ENCODE assay signal across 8 mouse cellular contexts in the genomic region with DNA sequence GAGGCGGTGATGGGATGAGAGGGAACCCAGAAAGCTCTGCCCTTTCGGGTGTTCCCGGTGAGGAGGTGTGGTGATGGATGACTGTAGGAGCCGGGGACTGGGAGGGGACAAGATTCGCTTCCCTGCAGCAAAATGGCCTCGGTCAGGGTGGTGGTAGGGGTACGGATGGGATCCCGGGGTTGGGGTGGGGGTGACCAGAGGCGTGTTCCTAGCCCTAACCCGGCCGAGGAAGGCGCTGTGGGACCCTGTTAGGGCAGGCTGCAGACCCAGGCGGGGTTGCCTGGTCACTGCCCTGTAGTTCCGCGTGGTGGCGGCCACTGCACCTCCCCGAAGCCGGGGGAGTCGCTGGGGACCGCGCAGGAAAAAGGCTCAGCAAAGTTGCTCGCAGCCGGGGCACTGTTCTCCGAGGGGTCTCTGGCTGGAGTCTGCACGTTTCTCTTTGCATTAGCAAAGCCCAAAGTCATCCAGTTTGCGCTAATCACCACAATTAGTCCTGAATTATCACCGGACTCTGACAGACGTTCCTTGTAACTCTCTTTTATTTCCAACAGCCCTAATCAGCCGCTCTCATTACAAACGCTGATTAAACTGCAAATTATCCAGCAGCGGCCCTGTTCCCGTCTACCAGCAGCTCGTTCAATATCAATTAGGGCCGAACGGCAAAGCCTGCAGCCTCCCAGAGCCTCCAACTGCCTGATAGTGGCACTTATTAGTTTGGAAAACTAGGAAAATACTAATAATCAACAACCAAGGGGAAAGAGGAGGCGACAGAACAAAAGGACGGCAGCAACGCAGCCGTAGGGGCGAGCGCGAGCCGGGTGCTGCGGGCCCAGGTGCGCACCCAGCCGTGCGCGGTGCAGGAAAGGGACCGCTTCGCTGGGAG.
DNase-seq lines count a peak whose midpoint lies in the region; ATAC-seq lines count a peak whose summit lies in the region.

No protein-coding gene starts in this region.

- H3K4me2 ChIP-seq in stomach, embryonic 15.5 days: peak overlapping the region; percentile 51

- H3K36me3 ChIP-seq in stomach, embryonic 15.5 days: no peaks in the 10 kb centered on the region

- peaks cover 9% of the 10 kb centered on the region for H3K4me1 ChIP-seq in stomach, embryonic 15.5 days

- intact Hi-C loops in gastrocnemius, postnatal 14 days (cut with DNase I; ENCODE audit: low total_unique reads): loop anchor here (10.0 kb wide), 1 partner anchor 165 kb away; the partner anchor contains the start of gene Otp
- intact Hi-C loops in left cerebral cortex, postnatal 14 days (cut with DNase I): loop anchor here (5.0 kb wide), 1 partner anchor 162 kb away; no protein-coding TSS in a partner anchor

- DNase-seq in cerebellum, postnatal 14 days: peak; percentile 29 to 37
- no peak for DNase-seq in cerebellum, adult 9-10 months
- peak; percentile 25 for DNase-seq in adrenal gland, postnatal 10 days
- peak; percentile 27 for DNase-seq in gastrocnemius, postnatal 14 days
- DNase-seq in kidney, adult 18-20 months: peak; percentile 30
- DNase-seq in lung, postnatal 14 days: peak; percentile 7
- DNase-seq in left cerebral cortex, postnatal 14 days (ENCODE audit: low spot score in 2 of 2): no peak

- H3K27me3 ChIP-seq in stomach, embryonic 15.5 days (replicated peaks): peaks cover 68% of the 10 kb centered on the region

- no peak for ATAC-seq in stomach, embryonic 15.5 days (ENCODE audit: insufficient read depth, low FRiP score, low read depth)

- H3K9me3 ChIP-seq in stomach, embryonic 15.5 days: no peaks in the 10 kb centered on the region

- H3K27ac ChIP-seq in stomach, embryonic 15.5 days: no peak overlapping the region

- H3K9ac ChIP-seq in stomach, embryonic 15.5 days: no peak overlapping the region

- WGBS in stomach, embryonic 15.5 days: under 1% methylated on average over 50 of the region's 50 CpGs

- peak overlapping the region; percentile 24 for H3K4me3 ChIP-seq in stomach, embryonic 15.5 days (replicated peaks)

Comparison
In these comparisons a context has a peak if more than half of its experiments do, and no peak if none do; other contexts are left out.
1. DNase-seq: peak in cerebellum, postnatal 14 days (2 of 2), adrenal gland, postnatal 10 days (single experiment), gastrocnemius, postnatal 14 days (single experiment), kidney, adult 18-20 months (single experiment) and lung, postnatal 14 days (single experiment); none in cerebellum, adult 9-10 months (single experiment) and left cerebral cortex, postnatal 14 days (0 of 2).